Mouse (Mus musculus): ENCODE results near the gene Fbf1.
A peak's percentile ranks its signal among the peaks of the same experiment; 100 is the strongest.
"Not testable (repeated sequence)": the region's sequence is repeated elsewhere in the genome, so short reads cannot be mapped to it uniquely, and the experiment has no call there.

Gene Fbf1

DNA sequence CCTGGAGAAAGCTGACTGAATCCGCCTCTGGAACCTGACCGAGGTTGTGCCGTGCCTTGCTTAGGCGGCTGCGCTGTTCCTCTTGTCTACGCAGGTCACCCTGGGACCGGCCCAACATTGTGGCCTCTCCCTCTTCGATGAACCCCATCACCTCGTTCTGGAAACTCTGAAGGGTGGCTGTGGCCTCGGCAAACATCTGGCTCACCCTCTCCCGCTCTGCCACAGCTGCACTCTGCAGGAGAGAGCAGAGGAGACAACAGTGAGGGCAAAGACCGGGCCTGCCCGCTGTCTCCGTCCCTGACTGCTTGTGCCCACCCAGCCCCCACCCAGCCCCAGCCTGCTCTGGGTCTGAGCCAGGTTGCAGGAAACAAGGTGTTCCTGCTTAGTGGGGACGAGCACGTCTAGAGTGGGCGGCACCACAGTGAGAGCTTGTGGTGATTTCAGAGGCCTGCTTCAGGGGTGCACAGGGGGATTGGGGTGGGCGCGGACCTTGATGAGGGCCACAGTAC is 60.1 kb downstream of the Fbf1 start:
- DNase-seq (ENCODE audit: inconsistent ontology term) = no peak

GRCm38 (mm10) chr11:116106963-116107776 is 60.8 kb downstream of the Fbf1 start:
- DNase-seq (ENCODE audit: inconsistent ontology term) = no peak

DNA sequence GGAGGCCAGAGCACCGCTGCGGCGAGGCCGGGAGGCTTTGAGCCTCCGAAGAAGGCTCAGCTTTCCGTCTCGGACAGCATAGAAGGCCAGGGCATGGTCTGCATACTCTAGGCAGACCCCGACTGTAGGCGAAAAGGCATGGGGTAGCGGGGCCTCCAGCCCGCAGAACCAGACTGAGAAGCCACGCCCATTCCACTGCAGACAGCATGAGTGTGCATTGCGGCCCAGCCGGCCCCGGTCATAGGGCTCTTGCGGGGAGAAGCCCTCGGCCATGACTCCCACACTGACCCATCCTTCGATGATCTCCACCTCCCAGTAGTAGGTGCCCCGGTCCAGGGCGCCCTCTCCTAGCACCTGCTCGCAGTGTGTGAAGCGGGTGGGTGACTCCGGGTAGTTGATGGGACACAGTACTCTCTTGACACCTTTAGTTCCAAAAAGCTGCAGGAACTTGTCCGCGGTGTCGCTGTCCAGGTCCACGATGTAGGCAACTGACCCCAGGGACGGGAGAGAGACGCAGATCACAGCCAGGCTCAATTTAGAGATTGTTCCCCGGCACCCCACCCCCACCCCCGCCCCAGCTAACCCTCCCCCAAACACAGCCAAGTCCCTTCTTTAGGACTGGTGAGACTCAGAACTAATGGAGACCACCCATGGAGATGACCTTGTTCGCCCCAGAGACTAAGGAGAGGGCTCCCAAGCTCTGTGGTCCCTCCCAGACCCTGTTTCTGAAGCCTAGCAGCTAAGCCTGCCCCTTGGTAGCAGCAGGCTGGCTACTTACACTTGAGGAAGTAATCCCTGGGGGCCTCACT is 61.6 kb downstream of the Fbf1 start:
- DNase-seq (ENCODE audit: inconsistent ontology term) = no peak

GRCm38 (mm10) chr11:116105065-116105464 is 62.9 kb downstream of the Fbf1 start:
- no peak for DNase-seq (ENCODE audit: inconsistent ontology term)

DNA sequence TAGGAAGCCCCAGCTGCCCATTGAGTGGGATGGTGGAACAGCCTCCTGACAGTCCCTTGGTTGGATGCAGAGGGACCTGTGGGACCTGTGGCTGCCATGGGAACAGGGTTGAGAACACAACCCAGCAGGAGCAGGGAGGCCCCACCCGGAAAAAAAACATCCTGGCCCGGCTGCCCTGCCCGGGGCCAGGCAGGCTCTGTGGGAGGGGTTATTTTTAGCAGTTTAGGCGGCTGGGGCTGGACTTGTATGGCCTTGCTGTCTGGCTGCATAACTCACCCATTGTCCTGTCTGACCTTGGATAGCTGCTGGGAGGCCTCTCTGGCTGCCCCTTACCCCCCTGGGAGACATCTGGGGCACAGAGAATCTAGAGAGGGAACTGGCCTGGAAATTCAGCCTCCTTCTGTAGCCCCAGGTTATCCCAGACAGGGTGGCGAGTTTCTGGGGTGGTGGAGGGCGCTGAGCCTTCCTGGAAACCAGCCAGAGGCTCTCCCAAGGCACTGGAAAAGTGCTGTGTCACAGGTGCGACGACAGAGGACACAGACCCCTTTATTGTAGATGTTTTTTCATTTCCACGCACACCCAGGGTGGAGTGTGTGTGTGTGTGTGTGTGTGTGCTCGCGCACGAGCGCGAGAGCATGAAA is 63.8 kb downstream of the Fbf1 start:
- peak; percentile 86 for DNase-seq (ENCODE audit: inconsistent ontology term)

- peak; percentile 48 for DNase-seq (ENCODE audit: inconsistent ontology term)
Observed at GRCm38 (mm10) chr11:116103572-116103971, 64.4 kb downstream of the Fbf1 start.

GRCm38 (mm10) chr11:116102472-116102871 is 65.5 kb downstream of the Fbf1 start:
- DNase-seq (ENCODE audit: inconsistent ontology term) = no peak

- peak; percentile 28 for DNase-seq (ENCODE audit: inconsistent ontology term)
Observed at GRCm38 (mm10) chr11:116101931-116102381, 66.0 kb downstream of the Fbf1 start.

GRCm38 (mm10) chr11:116100839-116101238 is 67.1 kb downstream of the Fbf1 start:
- DNase-seq (ENCODE audit: inconsistent ontology term) = no peak

GRCm38 (mm10) chr11:116100385-116100784 is 67.6 kb downstream of the Fbf1 start:
- DNase-seq (ENCODE audit: inconsistent ontology term) = no peak

- no peak for DNase-seq (ENCODE audit: inconsistent ontology term)
Observed at GRCm38 (mm10) chr11:116099462-116099861, 68.5 kb downstream of the Fbf1 start.

GRCm38 (mm10) chr11:116098711-116099460 is 69.1 kb downstream of the Fbf1 start:
- no peak for DNase-seq (ENCODE audit: inconsistent ontology term)

- no peak for DNase-seq (ENCODE audit: inconsistent ontology term)
Observed at GRCm38 (mm10) chr11:116096213-116097108, 71.5 kb downstream of the Fbf1 start.

- DNase-seq (ENCODE audit: inconsistent ontology term) = no peak
Observed at GRCm38 (mm10) chr11:116095573-116095972, 72.4 kb downstream of the Fbf1 start.

DNA sequence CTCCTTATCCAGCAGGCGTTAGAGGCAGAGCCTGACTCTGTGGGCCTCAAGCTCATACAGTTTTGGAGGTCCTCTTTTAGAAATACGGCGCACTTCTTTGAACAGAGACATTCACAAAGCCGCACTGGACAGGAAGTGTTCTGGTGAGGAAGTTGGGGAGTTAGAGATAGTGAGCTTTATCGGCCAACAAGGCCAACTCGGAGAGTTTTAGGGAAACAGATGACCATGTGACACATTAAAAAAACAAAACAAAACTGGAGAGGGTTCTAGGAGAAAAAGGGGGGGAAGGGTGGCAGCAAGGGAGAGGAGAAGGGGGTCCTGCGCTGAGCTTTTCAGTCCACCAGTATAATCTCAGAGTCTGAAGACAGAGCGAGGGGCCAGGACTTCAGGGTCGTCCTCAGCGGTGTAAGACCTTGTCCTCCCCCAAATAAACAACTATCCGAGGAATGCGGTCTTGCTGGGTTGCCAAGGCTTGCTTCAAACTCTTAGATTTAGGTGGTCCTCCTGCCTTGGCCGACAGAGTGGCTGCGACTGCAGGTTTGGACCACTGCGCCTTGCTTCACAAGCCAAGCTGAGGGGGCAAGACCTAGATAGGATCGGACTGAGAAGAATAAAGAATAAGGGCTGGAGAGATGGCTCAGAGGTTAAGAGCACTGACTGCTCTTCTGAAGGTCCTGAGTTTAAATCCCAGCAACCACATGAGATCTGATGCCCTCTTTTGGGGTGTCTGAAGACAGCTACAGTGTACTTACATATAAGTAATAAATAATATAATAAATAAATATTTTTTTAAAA is 74.0 kb downstream of the Fbf1 start:
- DNase-seq (ENCODE audit: inconsistent ontology term) = no peak

- DNase-seq (ENCODE audit: inconsistent ontology term) = not testable (repeated sequence)
Observed at GRCm38 (mm10) chr11:116092959-116093358, 75.0 kb downstream of the Fbf1 start.
